Mouse (Mus musculus) c-Kit-negative CD71-positive TER-119-positive erythroid progenitor cells, embryonic 14.5 days (primary cell): ENCODE data around the gene Rnf207.

Source experiments
- DNase-seq: peaks from one replicate; pipeline ENCODE4 v3.0.0-alpha.2; 2013; ENCODE audit warnings: low read depth, low spot score

The Rnf207 gene

DNA sequence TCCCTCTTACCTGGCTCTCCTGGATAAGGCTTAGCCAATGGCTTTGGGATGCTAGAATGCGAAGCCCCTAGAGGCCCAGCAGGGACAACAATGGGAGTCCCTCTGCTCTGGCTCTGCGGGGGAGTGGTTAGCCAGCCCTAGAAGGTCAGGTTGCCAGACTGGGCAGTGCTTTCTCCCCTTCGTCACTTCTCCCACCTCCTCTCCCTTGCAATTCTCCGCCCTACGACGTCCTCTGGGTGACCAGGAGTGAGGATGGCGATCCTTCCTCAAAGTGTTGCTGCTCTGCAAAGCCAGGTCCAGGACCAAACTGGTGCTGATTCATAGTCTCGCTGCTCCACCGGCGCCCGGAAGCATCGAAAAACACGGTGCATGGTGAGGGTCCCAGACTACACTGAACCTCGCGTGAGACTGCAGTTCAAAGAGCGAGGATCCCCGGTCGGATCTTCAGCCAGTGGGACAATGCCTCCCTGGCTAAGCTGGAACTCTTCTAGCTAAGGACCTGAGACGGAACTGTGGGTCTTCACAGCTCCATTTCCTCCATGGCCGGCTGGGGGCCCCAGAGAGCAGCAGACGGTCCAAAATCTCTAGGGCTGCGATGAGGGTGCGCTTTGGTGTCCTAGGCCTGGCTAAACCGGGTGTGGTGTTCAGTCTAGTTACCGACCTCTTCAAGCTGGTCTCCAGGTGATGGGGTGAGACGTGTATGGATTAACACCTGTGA, at the start of gene Rnf207:
Gene Rnf207 (minus strand): TSS at position 477 of the 718 bp plus-strand sequence.
- no peak for DNase-seq

DNA sequence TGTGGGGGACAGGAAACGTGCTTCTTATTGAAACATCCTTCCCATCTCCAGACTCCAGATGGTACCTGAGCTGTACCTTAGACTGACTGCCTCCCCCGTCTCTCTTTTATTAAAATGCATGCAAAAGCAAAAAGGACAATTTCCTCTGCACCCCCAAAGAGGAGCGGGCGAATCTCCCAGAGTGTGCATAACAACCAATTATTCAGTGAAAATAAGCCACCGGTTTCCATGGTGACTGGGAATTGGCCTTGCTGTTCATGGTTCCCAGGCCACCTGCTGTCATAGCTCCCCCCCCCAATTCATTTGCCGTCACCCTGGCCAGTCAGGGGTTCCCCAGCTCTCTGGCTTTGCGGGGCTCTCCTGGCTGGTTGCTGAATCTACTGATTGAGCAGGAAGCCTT, 46.4 kb upstream of the Rnf207 start:
- DNase-seq, result no peak

DNA sequence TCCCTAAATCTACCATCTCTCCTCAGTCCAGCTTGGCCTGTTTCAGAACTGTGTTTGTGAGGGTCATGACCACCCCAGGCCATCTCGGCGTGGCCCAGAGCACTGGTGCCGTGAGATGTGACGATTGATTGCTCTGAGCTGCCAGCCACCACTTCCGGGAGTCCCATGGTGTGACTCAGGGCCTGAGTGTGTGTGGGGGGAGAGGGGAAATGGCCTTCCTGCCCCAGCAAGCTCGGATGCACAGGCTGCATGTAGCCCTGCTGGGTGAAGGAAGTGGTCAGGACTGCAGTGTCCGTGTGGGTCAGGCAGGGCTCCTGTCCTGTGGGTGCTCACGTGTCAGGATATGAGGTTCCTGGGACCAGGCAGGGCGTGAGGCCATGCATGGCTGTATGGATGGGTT, 43.4 kb upstream of the Rnf207 start:
- no peak for DNase-seq

DNA sequence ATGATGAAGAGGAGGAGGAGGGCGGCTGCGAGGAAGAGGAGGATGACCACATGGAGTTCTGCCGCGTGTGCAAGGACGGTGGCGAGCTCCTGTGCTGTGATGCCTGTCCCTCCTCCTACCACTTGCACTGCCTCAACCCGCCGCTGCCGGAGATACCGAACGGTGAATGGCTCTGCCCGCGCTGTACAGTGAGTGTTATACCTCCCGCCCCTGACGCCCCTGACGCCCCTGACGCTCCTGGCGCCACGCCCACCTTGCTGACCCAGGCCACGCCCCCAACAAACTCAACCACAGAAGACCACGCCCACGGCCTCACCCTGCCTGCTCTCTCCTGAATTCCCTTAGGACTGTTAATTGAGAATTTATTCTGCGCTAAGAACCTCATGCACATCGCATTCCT, 42.1 kb upstream of the Rnf207 start:
- no peak for DNase-seq

DNA sequence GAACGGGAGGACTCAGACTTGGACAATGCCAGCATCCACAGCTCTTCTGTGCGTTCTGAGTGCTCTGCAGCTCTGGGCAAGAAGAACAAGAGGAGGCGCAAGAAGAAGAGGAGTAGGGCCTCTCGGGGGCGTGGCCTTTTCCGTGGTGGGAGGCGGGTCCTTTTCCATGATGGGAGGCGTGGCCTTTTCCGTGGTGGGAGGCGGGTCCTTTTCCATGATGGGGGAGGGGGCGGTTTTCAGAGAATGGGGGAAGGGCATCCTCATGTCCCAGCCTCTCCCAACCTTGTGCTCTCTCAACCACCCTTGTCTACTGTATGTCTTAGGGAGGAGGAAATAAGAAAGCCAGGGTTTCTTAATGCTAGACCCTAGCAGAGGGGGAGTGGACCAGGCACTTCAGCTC, 40.9 kb upstream of the Rnf207 start:
- no peak for DNase-seq

DNA sequence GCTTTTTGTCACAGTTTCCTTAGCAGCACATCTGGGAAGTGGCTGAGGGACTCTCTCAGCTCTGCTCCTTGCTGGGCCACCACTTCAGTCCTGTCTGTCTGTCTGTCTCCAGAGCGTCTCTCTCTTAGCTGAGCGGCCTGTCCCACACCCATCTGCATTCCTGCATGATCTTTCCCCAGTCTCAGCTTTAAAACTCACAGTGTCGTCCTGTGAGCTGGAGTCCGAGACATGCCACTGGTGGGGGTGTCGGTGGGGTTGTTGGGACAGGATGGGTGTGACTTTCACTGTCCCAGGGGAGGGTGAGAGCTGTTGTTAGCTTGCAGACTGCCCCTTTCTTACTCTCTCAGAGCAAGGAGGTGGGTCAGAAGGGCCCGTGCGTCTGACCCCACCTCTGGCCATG, 36.9 kb upstream of the Rnf207 start:
- no peak for DNase-seq

DNA sequence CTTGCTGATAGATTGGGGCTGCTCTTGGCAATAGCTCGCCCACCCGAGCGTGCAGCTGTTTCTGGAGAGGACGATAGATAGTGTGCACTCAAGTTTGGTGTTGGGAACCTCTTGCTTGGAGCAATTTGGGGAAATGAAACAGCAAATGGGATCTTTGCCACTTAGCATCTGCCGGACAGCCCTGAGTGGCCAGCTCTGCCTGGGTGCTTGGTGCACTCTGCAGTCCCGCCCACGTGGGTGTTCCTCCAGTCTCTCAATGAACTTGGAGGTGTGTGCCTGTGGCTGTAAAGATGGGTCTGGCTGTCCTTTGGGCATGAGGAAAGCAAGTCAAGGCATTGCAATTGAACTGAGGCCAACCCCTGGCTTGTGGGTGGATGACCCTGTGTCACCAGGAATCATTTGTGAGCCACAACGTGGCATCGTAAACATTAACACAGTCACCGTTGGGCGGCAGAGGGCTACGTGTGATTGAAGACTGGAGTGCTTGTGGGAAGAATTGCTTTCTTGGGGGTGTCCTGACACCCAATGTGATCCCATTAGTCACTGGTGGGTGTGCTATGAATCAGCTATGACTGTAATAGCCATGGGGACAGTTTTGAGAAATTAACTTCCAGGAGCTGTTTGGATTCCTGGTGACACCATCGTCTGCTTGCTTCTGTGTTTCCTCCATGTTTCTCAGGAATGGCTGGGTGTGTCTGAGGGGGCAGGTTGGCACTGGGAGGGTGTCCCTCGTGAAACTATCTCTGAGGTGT, 35.3 kb upstream of the Rnf207 start:
- no peak for DNase-seq

DNA sequence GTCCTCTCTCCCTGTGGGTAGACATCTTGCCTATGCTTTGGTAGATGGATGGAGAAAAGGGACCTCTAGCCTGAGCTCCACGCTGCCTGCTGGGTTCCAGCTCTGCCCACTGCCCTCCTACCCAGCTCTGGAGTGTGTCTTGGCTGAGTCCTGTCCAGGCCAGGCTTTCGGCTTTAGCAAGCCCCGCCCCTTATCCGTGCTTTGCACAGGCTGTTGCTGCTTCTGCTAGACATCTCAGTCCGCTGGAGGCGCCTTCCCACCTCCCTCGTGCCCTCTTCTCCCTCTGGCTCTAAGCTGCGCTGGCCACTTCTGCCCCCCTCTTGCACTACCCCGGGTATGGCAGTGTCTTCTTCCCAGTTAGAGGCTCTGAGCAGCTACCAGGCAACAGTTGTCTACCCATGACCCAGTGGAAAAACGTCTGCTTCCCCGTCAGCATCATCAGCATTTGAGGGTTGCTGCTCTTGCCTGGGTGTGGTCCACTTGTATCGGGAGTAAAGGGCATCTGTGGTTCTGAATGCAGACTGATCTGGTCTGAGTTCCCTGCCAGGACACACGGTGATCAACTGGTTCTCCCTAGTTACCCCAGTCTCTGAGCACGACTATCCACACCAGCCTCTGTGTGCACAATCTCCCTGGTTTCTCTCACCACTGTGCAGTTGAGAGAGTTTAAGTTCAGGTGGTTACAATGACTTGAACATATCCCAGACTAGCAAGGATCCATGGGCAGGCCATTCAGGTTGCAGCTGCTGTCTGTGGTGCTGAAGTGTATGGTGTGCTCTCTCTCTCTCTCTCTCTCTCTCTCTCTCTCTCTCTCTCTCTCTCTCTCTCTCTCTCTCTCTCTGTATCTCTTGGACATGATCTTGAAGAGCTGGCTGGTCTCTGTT, 32.9 kb upstream of the Rnf207 start:
- DNase-seq, result no peak

DNA sequence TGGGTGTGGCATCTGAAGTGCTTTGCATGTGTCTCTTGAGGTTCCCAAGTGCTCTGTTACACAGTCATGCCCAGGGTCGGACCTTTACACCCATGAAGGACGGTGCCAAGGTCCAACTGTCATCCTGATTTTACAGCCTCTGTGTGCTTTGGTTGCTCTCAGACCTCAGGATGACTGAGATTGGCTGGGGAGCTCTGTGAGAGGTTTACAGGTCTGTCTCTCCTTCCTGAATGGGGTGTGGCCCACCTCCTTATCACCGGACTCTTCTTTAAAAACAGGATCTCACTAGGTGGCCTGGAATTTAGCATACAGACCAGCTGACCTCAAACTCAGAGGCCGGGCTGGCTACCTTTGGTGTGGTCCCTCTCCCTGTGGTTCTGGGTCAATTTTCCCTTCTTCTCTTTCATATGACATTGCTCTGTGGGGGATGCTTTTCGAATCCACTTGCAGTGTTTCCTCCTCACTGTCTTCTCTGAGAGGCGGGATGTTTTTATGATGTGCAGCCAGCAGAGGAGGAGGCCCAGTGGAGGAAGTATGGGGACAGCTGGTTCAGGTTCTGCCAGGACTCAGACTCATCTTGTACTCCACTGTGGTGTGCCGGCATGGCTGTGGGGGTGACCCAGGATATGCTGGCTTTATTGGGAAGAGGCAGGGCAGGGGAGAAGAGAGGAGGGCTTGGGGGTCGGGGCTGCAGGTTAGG, 32.1 kb upstream of the Rnf207 start:
- DNase-seq, result no peak

DNA sequence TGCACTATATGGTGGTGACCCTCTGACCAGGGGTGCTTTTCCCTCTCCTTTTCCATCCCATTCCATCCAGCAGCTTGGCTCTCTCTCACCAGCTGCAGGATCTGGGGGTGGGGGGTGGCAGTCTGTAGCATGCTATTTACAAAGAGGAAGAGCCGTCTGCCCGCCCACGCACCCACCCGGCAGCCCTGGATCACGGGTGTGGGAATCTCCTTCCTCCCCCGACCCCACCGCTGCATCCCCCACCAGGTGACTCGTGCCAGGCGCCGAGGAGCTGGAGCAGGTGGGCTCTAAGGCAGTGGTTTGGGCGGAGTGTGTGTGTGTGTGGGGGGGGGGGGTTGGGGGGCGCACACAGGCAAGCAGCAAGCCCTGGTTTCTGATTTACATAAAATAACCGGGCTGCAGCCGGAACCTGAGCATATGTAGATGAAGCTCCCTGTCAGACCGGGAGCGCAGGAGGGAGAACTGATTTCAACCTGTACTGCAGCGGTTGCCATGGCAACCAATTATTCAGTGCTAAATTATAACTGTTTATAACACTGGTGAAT, 31.1 kb upstream of the Rnf207 start:
- DNase-seq, result no peak

DNA sequence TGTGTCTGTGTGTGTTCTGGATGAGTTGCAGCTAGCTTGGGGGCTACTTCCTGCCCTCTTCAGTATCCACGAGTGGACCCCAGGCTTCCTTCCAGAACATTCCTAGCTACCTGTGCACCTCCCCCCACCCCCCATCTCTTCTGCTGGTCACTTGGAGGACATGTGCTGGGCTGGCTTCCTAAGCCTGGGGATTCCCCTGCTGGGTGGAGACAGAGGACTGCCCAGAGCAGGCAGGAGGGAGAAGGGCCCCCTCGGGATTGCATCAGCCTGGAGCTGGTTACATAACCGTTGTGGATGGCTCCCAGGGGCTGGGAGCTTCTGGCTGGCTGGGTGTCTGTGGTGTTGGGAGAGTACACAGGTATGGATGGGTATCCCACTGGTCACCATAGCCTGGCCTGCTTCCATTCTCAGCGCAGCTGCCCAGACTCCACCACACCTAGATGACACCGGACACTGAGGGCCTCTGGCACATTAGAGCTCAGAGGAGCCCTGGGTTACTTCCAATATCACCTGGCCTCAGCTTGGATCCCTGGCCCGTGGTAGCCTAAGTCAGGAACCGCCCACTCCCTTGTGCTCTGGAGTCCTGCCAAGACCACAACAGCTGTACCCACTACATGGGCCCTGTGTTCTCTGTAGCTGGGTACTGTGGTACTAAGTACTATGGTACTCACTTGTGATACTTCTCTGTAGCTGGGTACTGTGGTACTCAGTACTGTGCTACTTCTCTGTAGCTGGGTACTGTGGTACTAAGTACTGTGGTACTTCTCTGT, 26.5 kb upstream of the Rnf207 start:
- no peak for DNase-seq

DNA sequence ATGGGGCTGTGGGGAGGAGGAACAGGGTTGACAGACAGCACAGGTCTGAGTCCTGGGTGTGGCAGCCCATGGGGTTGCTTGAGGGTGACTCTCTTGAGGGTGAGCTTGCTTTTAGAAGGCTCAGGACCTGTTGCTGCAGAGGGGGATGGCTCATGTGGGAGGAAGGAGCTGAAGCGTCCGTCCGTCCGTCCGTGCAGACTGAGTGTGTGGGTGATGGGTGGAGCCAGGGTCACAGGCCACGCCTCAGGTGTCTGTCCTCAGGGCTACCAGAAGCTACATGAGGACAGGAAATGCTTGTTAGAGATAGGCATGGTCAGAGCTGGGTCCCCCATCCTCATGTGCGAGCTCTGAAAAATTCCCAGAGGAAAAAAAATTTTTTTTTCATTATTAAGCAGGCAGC, 25.9 kb upstream of the Rnf207 start:
- DNase-seq, result no peak

DNA sequence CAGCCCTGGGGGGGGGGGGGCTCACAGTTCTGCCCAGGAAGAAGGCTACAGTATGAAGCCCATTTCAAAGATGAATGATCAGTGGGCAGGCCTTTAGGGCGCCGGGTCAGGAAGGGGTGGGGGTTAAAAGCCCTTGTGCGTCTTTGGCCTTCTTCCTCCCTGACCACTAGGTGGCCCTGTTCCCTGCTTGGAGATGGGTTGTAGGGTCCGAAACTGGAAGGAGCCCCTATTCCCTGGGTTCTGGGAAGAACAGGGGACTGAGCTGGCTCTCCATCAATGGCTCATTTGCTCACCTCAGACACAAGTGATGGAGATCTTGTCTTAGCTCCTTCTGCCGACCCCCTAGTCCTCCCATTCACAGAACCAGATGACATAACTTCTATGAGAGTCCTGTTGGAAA, 24.5 kb upstream of the Rnf207 start:
- DNase-seq, result no peak

DNA sequence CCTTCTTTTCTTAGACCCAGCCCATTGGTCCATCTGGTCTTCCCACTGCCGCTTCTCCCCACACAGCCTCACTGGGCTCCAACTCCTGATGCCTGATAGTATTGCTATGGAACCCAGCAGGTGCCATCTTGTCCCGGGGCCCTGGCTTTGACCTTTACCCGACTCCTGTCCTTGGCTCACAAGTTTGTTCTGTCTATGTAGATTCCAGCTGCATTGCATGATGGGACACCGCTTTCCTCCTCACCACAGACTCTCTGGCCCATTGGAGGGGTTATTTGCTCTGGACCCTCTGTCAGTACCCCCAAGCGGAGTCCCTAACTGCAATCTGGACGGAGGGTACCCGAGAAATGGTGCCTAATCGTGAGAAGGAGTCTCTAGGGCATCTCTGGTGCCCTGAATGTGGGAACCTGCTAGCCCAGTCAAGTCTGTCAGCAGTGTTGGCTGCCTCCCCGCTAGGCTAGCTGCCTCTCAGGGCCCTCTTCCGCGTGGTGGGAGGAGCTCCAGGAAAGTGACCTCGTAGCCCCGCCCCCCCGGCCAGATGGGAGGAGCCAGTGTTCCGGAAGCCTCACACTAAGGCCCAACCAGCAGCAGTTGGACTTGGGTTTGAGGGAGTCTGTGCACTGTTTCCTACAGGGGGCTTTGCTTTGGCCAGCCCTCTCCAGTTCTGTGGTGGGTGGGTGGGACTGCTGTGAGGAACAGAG, 21.9 kb upstream of the Rnf207 start:
- DNase-seq, result no peak

DNA sequence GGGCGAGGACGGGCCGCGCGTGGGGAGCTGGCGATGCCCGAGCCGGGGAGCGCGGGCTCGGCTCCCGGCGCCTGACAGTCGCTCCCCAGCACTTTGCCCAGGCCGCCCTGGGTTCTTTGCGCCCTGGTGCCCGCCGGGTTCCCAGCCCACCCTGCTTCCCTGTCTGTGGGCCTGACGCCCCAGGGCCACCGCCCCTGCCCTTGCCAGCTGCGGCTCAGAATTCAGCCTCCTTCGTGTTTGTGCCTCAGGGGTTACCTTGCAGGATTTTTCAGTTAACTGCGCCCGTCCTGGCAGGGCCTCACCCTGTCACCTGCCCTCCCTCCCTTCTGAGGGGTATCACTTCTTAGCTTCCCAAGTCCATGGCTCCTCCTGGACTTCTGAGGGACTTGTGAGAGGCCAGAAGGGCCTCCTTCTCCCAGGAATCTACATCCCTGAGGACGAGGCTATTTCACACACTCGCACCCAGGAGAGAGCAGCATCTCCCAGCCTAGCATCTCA, 20.5 kb upstream of the Rnf207 start:
- DNase-seq, result no peak

DNA sequence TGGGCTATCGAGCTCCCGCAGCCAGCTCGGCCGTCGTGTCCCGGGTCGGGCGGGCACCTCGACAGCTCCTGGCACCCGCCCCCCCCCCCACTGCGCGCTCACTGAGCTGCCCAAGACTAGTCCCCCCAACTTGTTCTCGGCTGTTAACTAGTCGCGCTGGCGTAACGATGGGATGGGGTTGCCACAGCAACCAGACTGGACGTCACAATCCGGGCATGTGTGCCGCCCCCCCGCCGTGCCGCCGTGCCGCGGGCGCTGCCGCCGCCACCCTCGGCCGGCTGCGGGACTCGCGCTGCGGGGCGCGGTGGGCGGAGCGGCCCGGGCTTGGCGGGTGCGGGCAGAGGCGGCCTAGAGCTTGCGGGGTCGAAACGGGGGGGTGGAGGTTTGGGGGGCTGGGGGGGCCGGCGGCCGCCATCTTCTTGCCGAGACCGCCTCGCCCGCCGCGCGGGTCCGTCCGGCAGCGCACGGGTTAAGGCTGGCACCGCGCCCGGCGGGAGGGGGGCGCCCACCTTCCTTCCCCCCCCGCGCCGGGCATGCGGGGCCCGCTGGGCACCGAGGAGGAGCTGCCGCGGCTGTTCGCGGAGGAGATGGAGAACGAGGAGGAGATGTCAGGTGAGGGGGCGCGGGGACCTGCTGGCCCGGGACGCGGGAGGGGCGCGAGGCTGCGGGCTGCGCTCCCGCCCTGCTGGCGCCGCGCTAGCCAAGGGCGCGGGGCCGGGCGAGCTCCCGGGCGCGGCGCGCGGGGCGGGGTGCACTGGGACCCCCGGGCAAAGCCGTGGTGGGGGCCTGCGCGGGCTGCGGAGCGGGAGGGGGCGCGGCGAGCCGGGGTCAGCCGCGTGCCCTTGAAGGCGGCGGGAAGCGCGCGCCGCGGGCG, 19.9 kb upstream of the Rnf207 start, which contains the start of gene Chd5:
Gene Chd5 (plus strand): TSS at position 233 of the 874 bp plus-strand sequence.
- no peak for DNase-seq

DNA sequence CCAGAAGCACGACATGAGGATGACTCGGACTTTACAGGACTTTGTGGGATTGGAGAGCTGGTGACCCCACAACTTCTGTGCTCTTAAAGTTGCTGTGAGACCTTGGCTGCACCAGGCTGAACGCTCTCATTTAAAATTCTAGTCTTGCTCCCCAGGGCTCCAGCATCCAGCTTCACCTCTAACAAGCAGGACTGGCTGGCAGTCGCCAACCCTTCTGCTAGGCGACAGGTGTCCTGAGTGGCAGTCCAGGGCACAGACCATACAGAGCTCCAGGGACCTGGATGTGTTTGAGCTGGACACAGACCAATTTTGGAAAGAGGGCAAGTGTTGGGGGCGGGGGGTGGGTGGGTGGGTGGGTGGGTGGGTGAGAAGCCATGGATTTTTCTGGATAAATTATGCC, 19.0 kb upstream of the Rnf207 start:
- DNase-seq, result no peak

DNA sequence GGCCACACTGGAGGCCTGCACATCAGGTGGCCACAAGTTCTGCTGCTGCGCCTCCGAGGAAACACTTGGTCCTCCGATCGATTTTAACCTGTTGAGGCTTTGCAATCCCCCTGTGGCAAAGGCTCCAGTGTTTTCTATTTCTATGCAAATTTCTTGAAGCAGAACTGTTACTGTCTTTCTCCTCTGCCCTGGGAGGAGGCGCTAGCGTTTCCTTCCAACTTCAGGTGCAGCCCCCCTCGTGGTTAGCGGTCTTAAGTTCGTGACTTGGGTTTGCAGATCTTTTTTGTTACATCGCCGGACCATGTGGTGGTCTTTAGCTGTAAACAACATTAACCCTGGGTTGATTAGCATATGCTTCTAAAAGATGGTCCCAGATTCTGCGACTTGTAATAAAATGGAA, 14.8 kb upstream of the Rnf207 start:
- DNase-seq, result no peak

DNA sequence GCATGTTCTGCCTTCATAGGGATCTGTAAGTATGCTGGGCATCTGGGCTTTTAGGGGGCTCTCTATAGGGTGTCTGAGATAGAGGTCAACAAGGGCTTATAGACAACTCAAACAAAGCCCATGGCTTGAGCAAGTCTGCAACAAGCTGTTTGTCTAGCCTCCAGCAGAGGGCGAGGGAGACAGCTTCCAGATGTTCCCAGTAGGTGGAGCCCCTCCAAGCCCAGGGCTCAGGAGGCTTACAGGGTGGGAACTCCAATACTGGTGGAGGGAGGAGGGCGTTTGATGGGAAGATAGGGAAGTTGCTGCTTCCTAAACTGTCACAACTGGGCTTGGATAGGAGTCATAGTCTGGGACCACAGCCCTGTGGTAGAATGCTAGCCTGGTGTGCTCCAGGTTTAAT, 14.2 kb upstream of the Rnf207 start:
- no peak for DNase-seq
